Mouse (Mus musculus) adrenal gland, adult 8-10 months (tissue): ENCODE data around the gene 4921507P07Rik. TPM values are rescaled to one million over a fixed set of nuclear protein-coding genes. Genes with fewer than 3 reads are reported as not detected.
"Not testable (repeated sequence)": the region's sequence is repeated elsewhere in the genome, so short reads cannot be mapped to it uniquely, and the experiment has no call there.

Source experiments
- DNase-seq: peaks from one replicate; pipeline ENCODE4 v3.0.0; 2022
- total RNA-seq, 4 experiments: library from RNA; stranded (reverse); gene quantifications; 2 replicates each; pipeline ENCODE4 v1.2.4; 2022

The 4921507P07Rik gene
- under 1 TPM; 0.15 to 0.23 (median 0.20) TPM for total RNA-seq

DNA sequence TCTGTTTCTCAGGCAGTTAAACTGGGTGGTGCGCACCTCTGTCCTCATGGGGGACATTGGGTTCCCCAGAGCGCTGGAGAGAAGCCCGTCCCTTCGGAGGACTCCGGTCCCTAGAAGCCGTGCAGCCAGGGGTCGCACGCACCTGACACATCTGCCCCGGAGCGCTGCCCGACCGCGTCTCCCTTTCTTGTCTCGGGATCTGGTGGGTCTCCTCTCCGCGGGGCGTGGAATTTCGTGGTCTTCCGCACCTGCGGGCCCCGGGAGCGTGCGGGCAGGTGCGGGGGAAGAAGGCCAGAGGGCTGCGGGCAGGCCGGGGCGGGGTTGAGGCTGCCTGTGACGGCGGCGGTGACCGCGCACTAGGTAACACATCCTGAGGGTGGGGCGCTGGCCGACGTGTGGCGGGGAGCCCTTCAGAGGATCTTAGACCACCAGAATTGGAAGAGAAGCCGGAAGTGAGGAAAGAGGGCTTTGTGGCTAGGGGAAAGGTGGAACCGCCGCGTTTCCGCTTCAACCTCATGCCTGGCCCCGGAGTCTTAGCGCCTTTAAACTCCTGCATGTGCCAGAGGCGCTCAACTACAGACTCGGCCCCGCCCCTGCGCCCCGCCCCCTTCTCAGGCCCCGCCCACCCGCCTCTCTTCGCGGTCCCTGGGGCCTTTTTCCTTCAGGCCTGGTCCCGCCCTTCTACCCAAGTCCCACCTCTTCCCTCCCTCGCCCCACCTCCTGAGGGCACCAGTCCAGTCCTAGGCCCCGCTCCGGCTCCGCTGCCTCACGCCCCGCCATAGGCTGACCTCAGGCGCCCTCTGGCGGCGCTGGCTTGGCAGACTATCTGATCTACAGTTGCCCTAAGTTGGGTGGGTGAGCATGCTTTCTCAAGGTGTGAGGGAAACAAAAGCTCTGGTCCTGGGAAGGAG lies at the start of gene 4921507P07Rik:
Gene 4921507P07Rik (minus strand): TSS at position 332 of the 911 bp plus-strand sequence.
- peak; percentile 95 for DNase-seq

GRCm38 (mm10) chr6:50644701-50645100 lies 48.3 kb upstream of the 4921507P07Rik start:
- no peak for DNase-seq

DNA sequence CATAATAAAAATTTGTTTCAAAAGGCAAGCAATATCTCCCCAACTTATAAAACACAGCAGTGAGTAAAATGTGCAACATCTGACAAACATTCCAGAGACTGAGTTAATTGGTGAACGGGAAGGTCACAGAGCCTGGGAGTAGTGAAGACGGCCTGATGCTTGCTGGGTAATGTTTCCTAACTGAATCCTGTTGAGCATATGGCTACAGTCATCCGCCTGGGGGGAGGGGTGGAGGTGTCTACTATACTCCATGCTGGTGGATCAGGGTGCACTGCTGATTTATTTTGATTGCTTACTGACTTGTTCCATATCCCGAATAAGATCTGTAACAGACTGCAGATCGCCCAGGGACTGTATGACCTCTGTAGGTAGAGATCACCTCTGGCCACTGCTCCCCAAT lies 45.5 kb upstream of the 4921507P07Rik start:
- DNase-seq, result no peak

- no peak for DNase-seq
Measured at GRCm38 (mm10) chr6:50640377-50640776, 43.9 kb upstream of the 4921507P07Rik start.

DNA sequence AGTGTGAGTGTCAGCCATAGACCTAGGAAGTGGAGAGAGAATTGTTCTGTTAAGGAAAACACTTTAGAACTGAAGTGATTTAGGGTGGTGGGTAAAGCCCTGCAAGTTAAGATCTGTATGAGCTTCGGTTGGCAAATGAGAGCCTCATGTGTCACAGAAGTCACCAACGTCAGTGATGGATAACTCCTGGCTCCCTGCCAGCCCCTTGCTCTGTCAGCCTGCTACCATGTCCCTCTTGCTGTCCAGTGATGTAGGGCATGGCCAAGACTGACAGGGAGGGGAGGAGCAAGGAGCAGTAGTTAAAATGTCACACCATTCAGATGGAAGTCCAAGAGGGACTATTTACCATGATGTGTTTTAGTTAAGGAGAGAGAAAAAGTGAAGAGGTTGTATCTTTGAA lies 43.2 kb upstream of the 4921507P07Rik start:
- no peak for DNase-seq

DNA sequence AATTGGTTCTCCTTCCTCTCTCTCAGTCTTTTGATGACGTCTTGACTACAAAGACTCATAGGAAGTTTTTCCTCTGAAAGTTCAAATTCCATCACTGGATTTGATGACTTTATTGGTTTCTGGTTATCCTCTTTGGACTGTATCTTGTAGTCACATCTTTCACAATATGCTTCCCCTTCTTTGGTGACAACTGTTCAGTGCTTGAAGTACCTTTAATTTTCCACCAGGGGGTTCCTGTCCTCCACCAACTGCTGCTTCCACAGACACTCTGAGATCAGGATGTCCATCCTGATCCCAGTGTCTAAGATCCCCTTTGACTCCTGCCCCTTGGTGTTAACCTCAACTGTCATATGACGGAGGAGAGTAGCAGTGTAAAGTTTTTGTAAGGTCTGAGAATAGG lies 29.7 kb upstream of the 4921507P07Rik start:
- not testable (repeated sequence) for DNase-seq

DNA sequence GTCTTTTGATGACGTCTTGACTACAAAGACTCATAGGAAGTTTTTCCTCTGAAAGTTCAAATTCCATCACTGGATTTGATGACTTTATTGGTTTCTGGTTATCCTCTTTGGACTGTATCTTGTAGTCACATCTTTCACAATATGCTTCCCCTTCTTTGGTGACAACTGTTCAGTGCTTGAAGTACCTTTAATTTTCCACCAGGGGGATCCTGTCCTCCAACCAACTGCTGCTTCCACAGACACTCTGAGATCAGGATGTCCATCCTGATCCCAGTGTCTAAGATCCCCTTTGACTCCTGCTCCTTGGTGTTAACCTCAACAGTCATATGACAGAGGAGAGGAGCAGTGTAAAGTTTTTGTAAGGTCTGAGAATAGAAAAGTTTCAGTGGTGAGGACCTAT lies 21.8 kb upstream of the 4921507P07Rik start:
- not testable (repeated sequence) for DNase-seq

- DNase-seq, result no peak
Measured at GRCm38 (mm10) chr6:50601620-50602019, 5.2 kb upstream of the 4921507P07Rik start.

DNA sequence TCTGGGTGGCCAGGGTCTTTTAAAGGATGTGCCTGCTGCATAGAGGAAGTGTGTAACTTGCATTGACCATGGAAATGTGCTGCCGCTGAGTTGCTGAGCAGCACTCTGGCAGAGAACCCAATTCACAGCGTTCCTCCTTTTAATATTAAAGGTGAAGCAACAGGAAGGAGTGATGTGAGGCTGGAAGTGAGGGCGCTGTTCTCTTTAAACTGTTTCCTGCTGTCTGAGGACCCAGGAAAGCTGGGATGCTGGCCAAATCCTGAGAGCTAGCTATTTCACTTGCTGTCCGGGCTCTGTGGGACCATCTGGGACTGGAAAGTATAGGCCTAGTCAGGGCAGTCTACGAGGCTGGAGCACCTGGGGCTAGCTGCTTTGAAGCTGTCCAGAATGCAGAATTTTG lies 2.1 kb upstream of the 4921507P07Rik start:
- no peak for DNase-seq

DNA sequence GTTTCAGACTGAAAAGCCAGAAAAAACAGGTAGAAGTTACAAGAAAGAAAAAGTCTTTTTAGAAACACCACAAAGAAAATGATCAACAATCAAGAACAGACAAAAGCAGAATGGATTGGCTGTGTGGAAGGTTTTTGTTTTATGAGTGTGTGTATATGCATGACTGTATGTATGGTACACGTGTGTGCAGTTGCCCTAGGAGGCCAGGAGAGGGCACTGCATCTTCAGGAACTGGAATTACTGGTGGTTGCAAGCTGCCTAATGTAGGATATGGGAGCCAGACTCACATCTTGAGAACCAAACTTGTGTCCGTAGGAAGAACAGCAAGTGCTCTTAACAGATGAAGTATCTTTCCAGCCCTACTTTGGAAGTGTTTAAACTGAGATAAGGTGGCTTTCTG lies 2.1 kb downstream of the 4921507P07Rik start:
- DNase-seq, result no peak

DNA sequence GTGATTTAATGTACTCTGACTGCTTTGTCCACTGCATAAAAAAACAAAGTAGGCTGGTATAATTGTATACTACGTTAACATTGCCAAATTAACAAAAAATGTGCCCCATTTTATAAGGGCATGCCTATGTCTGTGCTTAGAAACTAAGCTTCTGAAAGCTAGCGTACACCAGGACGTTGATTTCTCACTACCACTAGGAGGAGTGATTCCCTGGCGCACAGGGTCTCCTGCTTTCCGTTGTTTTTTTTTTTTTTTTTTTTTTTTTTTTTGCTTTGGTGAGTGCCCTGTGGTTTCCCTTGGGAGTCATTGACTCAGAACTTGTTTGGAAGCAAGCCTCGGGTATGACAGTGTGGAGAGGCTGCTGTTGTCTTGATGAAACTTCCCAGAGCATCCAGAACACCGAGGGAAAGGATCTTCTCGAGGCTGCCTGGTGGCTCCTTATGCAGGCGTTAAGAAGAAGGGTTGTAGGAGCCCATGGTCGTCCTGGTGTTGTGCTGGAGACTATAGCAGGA lies 3.0 kb downstream of the 4921507P07Rik start:
- no peak for DNase-seq

DNA sequence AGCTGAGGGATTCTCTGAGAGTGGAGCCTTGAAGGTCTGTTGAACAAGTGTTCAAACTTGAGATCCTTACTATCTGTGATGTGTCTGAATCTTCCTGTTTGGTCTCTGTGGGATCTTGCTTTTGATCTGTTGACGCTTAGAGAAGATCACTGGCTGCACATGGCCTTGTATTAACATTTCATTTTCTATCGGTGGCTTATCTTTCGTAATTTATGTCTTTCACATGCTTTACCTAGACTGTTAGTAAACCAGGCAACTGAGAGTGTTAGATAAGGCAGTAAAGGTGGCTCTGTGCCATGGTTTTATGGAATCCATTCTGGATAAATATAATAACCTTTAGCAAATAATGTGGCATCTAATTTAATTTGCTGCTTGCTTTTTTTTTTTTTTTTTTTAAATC lies 6.2 kb downstream of the 4921507P07Rik start:
- no peak for DNase-seq

DNA sequence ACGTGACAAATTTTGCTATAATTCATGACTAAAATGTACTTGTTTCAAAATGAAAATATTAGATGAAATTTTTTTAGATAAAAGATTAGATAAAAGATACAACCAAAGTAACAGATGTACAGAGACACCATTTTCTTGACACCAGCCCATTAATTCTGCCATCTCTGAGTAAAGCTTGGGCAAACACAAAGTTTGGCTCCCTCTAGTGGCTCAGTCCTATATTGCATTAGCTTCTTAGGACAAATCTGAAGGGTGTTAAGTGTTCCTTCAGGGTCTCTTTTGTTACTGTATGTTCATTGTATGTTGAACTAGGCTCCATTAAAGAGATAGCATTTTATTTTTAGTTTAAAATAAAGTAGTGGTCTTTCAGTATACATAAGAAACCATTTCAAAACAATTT lies 8.2 kb downstream of the 4921507P07Rik start:
- DNase-seq, result no peak

DNA sequence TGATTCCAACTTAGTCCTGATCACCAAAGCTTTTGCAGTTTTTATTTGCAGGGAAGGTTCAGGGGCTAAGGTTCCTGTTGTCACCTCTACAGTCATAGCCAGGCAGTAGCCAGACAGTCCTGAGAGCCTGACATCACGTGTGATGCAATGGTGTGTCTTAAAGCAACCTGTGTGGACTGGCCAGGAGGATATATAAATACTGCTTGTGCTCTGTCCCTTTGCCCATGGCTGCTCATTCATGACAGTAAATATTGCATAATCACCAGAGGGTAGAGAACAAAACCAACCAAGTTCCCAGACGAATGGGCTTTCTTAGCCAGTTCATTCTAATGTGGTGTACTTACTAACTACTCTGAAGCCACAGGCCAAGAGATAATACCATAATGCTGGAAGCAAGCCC lies 9.0 kb downstream of the 4921507P07Rik start:
- no peak for DNase-seq

DNA sequence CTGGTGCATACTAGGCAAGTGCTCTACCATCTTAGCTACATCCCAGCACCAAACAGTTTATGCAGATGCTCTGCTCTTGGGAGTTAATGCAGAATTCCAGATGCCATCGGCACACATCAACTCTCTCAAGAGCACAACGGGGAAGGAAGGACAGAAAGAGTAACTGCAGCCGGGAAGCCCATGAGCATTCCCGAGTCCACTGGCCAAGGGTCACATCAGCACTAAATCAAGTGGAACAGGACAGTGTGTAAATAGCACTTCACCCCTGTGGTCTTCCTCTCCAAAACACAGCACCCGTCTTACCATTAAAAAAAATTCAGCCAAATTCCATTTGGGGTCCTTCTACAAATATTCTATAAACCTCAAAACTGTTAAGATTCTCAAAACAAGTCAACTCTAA lies 10.1 kb downstream of the 4921507P07Rik start:
- no peak for DNase-seq

- DNase-seq, result no peak
Measured at GRCm38 (mm10) chr6:50585733-50586132, 10.7 kb downstream of the 4921507P07Rik start.

GRCm38 (mm10) chr6:50571661-50572060 lies 24.8 kb downstream of the 4921507P07Rik start:
- no peak for DNase-seq

DNA sequence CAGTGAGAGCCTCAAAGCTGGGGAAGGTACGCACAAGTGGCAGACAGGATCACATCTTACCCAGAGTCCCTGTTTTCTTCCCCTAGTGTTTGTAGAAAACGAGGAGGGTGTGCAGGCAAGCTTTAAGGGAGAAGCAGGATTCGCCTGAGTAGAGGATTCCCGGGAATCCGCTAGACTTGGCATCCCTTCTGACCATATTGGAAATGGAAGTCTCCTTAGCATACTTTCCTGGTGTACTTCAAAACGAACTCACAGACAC lies 29.5 kb downstream of the 4921507P07Rik start:
- no peak for DNase-seq

DNA sequence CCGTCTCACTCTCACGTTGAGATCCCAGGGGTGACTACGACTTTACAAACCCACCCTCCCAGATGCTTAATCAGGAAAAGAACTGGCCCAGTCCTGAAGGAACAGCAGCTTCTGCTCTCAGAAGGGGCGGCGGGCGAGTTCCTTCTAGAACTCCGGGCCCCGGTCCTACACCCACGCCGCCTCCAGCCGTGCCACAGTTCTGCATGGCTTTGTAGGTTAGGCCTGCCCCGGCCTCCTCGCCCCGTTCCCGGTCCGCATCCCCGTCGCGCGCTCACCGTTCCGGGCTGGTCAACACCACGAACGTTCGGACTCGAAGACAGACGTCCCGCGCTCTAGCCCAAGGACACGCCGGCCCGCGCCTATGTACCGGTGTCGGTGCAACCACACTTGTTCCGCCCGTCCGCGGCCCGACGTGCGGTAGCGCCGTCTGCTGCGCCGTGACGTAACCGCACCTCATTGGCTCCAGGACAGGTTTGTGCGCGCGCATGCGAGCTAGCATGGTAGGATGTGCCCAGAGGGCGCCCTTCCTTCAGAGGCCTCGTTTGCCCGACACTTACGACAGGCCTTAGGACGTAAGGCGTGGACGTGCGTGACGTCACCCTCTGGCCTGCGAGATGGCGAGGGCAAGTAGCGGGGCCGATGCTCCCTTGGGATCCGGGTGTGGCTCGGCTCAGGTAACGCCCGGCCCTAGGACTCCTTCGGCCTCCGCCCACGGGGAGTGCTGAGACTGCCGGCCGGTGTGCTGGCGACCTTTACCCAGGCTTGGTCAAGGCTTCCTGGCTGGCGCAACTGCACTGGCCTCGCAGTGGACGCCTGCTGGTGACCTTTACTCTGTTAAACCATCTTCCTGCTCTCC lies 30.1 kb downstream of the 4921507P07Rik start, which contains the start of gene Cycs:
Gene Cycs (minus strand): TSS at position 398 of the 856 bp plus-strand sequence.
- peak; percentile 99 for DNase-seq

DNA sequence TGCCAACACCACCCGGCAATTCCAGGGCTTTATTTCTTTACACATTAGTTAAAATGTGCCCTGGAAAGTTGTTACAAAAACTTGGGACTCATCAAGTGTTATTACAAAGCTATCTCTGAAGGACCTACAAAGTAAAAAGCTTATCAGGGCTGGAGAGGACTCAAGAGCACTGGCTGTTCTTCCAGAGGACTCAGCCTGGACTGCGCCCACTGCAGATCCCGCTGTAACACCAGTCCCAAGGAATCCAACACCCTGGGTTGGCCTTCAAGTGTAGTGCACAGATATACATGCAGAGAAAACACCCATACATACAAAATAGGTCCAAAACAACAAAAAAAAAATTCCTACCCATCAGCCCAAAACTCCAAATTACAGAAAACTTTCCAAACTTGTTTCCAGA lies 32.8 kb downstream of the 4921507P07Rik start:
- DNase-seq, result no peak

DNA sequence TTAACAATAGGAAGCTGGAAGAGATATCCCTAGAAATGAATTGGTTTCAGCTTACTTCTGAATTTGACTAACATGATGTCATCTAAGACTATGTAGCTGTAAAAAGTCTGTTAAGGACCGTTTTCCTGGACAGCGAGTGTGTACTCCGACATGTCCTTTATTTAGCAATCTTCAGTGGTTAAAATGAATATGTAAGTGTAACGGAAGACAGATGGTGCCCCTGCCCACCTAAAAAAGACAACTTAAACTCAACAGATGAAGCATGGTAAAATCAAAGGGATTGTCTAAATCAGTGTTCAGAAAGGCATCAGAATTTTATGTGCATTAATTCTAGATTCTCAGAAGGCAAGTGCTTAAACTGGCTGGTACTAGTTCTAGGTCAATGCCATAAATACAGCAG lies 34.0 kb downstream of the 4921507P07Rik start:
- no peak for DNase-seq

DNA sequence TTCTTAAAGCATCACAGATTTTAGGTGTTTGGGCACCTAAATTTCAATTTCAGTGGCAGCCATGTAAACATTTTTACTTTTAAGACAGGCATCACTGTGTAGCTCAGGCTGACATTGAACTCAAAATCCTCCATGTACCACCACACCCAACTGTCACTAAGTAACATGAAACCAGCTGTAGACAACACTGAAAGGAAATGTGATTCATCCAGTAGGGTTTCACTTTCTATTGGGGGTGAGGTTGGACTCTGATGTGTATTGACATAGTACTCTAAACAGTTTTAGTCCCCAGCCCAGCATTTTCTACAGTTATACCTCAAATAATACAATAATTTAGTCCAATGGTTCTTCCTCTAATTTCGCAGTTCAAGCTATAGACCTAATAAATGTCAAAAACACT lies 35.7 kb downstream of the 4921507P07Rik start:
- no peak for DNase-seq

- DNase-seq, result no peak
Measured at GRCm38 (mm10) chr6:50558877-50559276, 37.6 kb downstream of the 4921507P07Rik start.
